Mouse (Mus musculus) CH12.LX (cell line): ENCODE data around the gene Trmt61a. TPM values are rescaled to one million over a fixed set of nuclear protein-coding genes. Genes with fewer than 3 reads are reported as not detected.
A peak's percentile ranks its signal among the peaks of the same experiment; 100 is the strongest.

ENCODE experiments used
- DNase-seq: peaks from one replicate; pipeline ENCODE4 v3.0.0-alpha.2; 2013; ENCODE audit errors: extremely low read depth
- H3K27ac ChIP-seq: 2 replicates; pipeline ENCODE4 v1.5.1; 2012; ENCODE audit warnings: low read depth, mild to moderate bottlenecking, control low read depth, moderate library complexity; ENCODE audit not compliant: insufficient read depth
- H3K27me3 ChIP-seq: replicated peaks from 2 replicates; pipeline ENCODE3; 2012; ENCODE audit warnings: inconsistent platforms
- H3K36me3 ChIP-seq, 2 experiments: replicated peaks in 1 of 2; 2 replicates each; pipeline versions ENCODE3 to v1.6.1; 2012; ENCODE audit warnings: inconsistent platforms in 1 of 2, low read length in 1 of 2, mild to moderate bottlenecking in 1 of 2, mixed read lengths in 1 of 2, moderate library complexity in 1 of 2; ENCODE audit not compliant: control insufficient read depth in 1 of 2, insufficient read depth in 1 of 2
- H3K4me1 ChIP-seq, 2 experiments: 2 replicates each; pipeline ENCODE4 v1.6.1; 2012; ENCODE audit warnings: inconsistent platforms in 1 of 2, moderate library complexity in 1 of 2; ENCODE audit not compliant: insufficient read depth in 2 of 2, control insufficient read depth in 1 of 2
- H3K4me2 ChIP-seq: 2 replicates; pipeline ENCODE4 v1.6.1; 2012; ENCODE audit warnings: low read depth, mild to moderate bottlenecking, control low read depth; ENCODE audit not compliant: poor library complexity, insufficient read depth, severe bottlenecking
- H3K4me3 ChIP-seq, 3 experiments: fragments of 150-350 bp in 1 of 3; sonication (generic) in 1 of 3; replicated peaks in 1 of 3; 2 replicates each; pipeline versions ENCODE3 to v1.5.1; 2011 to 2012; ENCODE audit warnings: low read depth in 2 of 3, low read length in 2 of 3, mild to moderate bottlenecking in 2 of 3, moderate library complexity in 2 of 3, control low read depth in 1 of 3, improper control_type of control experiment in 1 of 3, inconsistent platforms in 1 of 3, mixed read lengths in 1 of 3; ENCODE audit not compliant: poor library complexity in 1 of 3
- H3K79me2 ChIP-seq: replicated peaks from 2 replicates; pipeline ENCODE4 v1.6.1; 2012; ENCODE audit warnings: mild to moderate bottlenecking, moderate library complexity; ENCODE audit not compliant: control insufficient read depth, poor library complexity, insufficient read depth, severe bottlenecking; ENCODE audit errors: extremely low read depth
- H3K9ac ChIP-seq: 2 replicates; pipeline ENCODE4 v1.6.1; 2012; ENCODE audit warnings: low read depth, mild to moderate bottlenecking, control low read depth, moderate library complexity; ENCODE audit not compliant: insufficient read depth
- H3K9me3 ChIP-seq: replicated peaks from 2 replicates; pipeline ENCODE3; 2012; ENCODE audit warnings: low read length, inconsistent platforms, mixed read lengths
- BHLHE40 ChIP-seq: IDR thresholded peaks from 2 replicates; pipeline ENCODE4 v1.6.1; 2011; ENCODE audit warnings: mild to moderate bottlenecking, low read depth, low read length, improper control_type of control experiment
- CHD1 ChIP-seq: IDR thresholded peaks from 2 replicates; pipeline ENCODE4 v1.6.1; 2012; ENCODE audit warnings: low read depth, low read length, improper control_type of control experiment, inconsistent platforms
- CHD2 ChIP-seq: IDR thresholded peaks from 2 replicates; pipeline ENCODE4 v1.6.1; 2011; ENCODE audit warnings: low read length, improper control_type of control experiment
- CTCF ChIP-seq, 2 experiments: IDR thresholded peaks in 1 of 2; conservative IDR thresholded peaks in 1 of 2; 2 replicates each; pipeline ENCODE4 v1.5.1; 2011 to 2012; ENCODE audit warnings: low read depth in 2 of 2, low read length in 2 of 2, improper control_type of control experiment in 1 of 2, inconsistent platforms in 1 of 2, mild to moderate bottlenecking in 1 of 2, moderate library complexity in 1 of 2
- E2F4 ChIP-seq: IDR thresholded peaks from 2 replicates; pipeline ENCODE4 v1.6.1; 2011; ENCODE audit warnings: low read depth, low read length, improper control_type of control experiment; ENCODE audit not compliant: insufficient replicate concordance
- ELF1 ChIP-seq: IDR thresholded peaks from 2 replicates; pipeline ENCODE4 v1.6.1; 2014; ENCODE audit warnings: low read depth, mild to moderate bottlenecking, inconsistent platforms, low read length, improper control_type of control experiment
- EP300 ChIP-seq: IDR thresholded peaks from 2 replicates; pipeline ENCODE4 v1.6.1; 2011; ENCODE audit warnings: low read length, improper control_type of control experiment
- ETS1 ChIP-seq: conservative IDR thresholded peaks from 2 replicates; pipeline ENCODE4 v1.6.1; 2012; ENCODE audit warnings: low read depth, mild to moderate bottlenecking, inconsistent platforms, low read length, improper control_type of control experiment, moderate library complexity
- GABPA ChIP-seq: IDR thresholded peaks from 2 replicates; pipeline ENCODE4 v1.6.1; 2012; ENCODE audit warnings: low read depth, low read length, improper control_type of control experiment, inconsistent platforms; ENCODE audit not compliant: insufficient replicate concordance
- HCFC1 ChIP-seq: IDR thresholded peaks from 2 replicates; pipeline ENCODE4 v1.6.1; 2012; ENCODE audit warnings: low read depth, mild to moderate bottlenecking, inconsistent platforms, low read length, improper control_type of control experiment
- IRF4 ChIP-seq: IDR thresholded peaks from 2 replicates; pipeline ENCODE4 v1.6.1; 2014; ENCODE audit warnings: low read depth, mild to moderate bottlenecking, inconsistent platforms, low read length, improper control_type of control experiment
- JUN ChIP-seq: IDR thresholded peaks from 2 replicates; pipeline ENCODE4 v1.6.1; 2011; ENCODE audit warnings: low read depth, mild to moderate bottlenecking, low read length, improper control_type of control experiment, moderate library complexity; ENCODE audit not compliant: insufficient read depth
- JUND ChIP-seq: conservative IDR thresholded peaks from 2 replicates; pipeline ENCODE4 v1.6.1; 2011; ENCODE audit warnings: low read depth, low read length, improper control_type of control experiment
- KAT2A ChIP-seq: IDR thresholded peaks from 2 replicates; pipeline ENCODE4 v1.6.1; 2012; ENCODE audit warnings: low read length, improper control_type of control experiment, inconsistent platforms; ENCODE audit not compliant: insufficient replicate concordance
- MAFK ChIP-seq: IDR thresholded peaks from 2 replicates; pipeline ENCODE4 v1.6.1; 2011; ENCODE audit warnings: low read length, improper control_type of control experiment; ENCODE audit not compliant: insufficient replicate concordance
- MAX ChIP-seq: IDR thresholded peaks from 2 replicates; pipeline ENCODE4 v1.6.1; 2011; ENCODE audit warnings: low read length, improper control_type of control experiment
- MAZ ChIP-seq: IDR thresholded peaks from 2 replicates; pipeline ENCODE4 v1.6.1; 2012; ENCODE audit warnings: low read depth, mild to moderate bottlenecking, inconsistent platforms, low read length, improper control_type of control experiment, moderate library complexity
- MEF2A ChIP-seq: IDR thresholded peaks from 2 replicates; pipeline ENCODE4 v1.6.1; 2014; ENCODE audit warnings: low read depth, mild to moderate bottlenecking, inconsistent platforms, low read length, improper control_type of control experiment, borderline replicate concordance
- MXI1 ChIP-seq: IDR thresholded peaks from 2 replicates; pipeline ENCODE4 v1.6.1; 2011; ENCODE audit warnings: mild to moderate bottlenecking, low read depth, low read length, improper control_type of control experiment
- MYC ChIP-seq: IDR thresholded peaks from 2 replicates; pipeline ENCODE4 v1.6.1; 2011; ENCODE audit warnings: low read depth, mild to moderate bottlenecking, improper control_type of control experiment, low read length
- NELFE ChIP-seq: IDR thresholded peaks from 2 replicates; pipeline ENCODE4 v1.6.1; 2011; ENCODE audit warnings: low read depth, low read length, improper control_type of control experiment
- NRF1 ChIP-seq: IDR thresholded peaks from 2 replicates; pipeline ENCODE4 v1.6.1; 2014; ENCODE audit warnings: low read depth, mild to moderate bottlenecking, inconsistent platforms, low read length, improper control_type of control experiment, moderate library complexity
- PAX5 ChIP-seq: IDR thresholded peaks from 2 replicates; pipeline ENCODE4 v1.6.1; 2012; ENCODE audit warnings: low read length, inconsistent platforms, mixed read lengths
- POLR2A ChIP-seq: IDR thresholded peaks from 2 replicates; pipeline ENCODE4 v1.6.1; 2011; ENCODE audit warnings: low read depth, mild to moderate bottlenecking, improper control_type of control experiment, low read length
- POLR2AphosphoS2 ChIP-seq: IDR thresholded peaks from 2 replicates; pipeline ENCODE4 v1.6.1; 2011; ENCODE audit warnings: low read depth, low read length, improper control_type of control experiment
- RAD21 ChIP-seq: IDR thresholded peaks from 2 replicates; pipeline ENCODE4 v1.6.1; 2011; ENCODE audit warnings: low read depth, mild to moderate bottlenecking, low read length, improper control_type of control experiment, moderate library complexity
- RCOR1 ChIP-seq: conservative IDR thresholded peaks from 2 replicates; pipeline ENCODE4 v1.6.1; 2012; ENCODE audit warnings: low read depth, mild to moderate bottlenecking, inconsistent platforms, low read length, improper control_type of control experiment
- SIN3A ChIP-seq: IDR thresholded peaks from 2 replicates; pipeline ENCODE4 v1.6.1; 2012; ENCODE audit warnings: low read length, improper control_type of control experiment, inconsistent platforms
- SMC3 ChIP-seq: IDR thresholded peaks from 2 replicates; pipeline ENCODE4 v1.6.1; 2011; ENCODE audit warnings: low read depth, low read length, improper control_type of control experiment
- TBP ChIP-seq: conservative IDR thresholded peaks from 2 replicates; pipeline ENCODE4 v1.6.1; 2011; ENCODE audit warnings: low read depth, low read length, improper control_type of control experiment
- TCF12 ChIP-seq: IDR thresholded peaks from 2 replicates; pipeline ENCODE4 v1.6.1; 2014; ENCODE audit warnings: low read depth, mild to moderate bottlenecking, inconsistent platforms, low read length, improper control_type of control experiment
- UBTF ChIP-seq: IDR thresholded peaks from 2 replicates; pipeline ENCODE4 v1.6.1; 2012; ENCODE audit warnings: low read depth, mild to moderate bottlenecking, inconsistent platforms, low read length, improper control_type of control experiment, moderate library complexity
- USF1 ChIP-seq: IDR thresholded peaks from 2 replicates; pipeline ENCODE4 v1.6.1; 2014; ENCODE audit warnings: low read depth, mild to moderate bottlenecking, inconsistent platforms, low read length, improper control_type of control experiment
- USF2 ChIP-seq: conservative IDR thresholded peaks from 2 replicates; pipeline ENCODE4 v1.6.1; 2011; ENCODE audit warnings: low read depth, low read length, improper control_type of control experiment
- ZC3H11A ChIP-seq: IDR thresholded peaks from 2 replicates; pipeline ENCODE4 v1.6.1; 2012; ENCODE audit warnings: low read depth, mild to moderate bottlenecking, inconsistent platforms, low read length, improper control_type of control experiment
- ZKSCAN1 ChIP-seq: IDR thresholded peaks from 2 replicates; pipeline ENCODE4 v1.6.1; 2012; ENCODE audit warnings: low read depth, inconsistent platforms, low read length, improper control_type of control experiment, borderline replicate concordance
- ZMIZ1 ChIP-seq: IDR thresholded peaks from 2 replicates; pipeline ENCODE4 v1.6.1; 2012; ENCODE audit warnings: low read depth, mild to moderate bottlenecking, inconsistent platforms, low read length, improper control_type of control experiment
- ZNF384 ChIP-seq: IDR thresholded peaks from 2 replicates; pipeline ENCODE4 v1.6.1; 2012; ENCODE audit warnings: low read depth, low read length, improper control_type of control experiment, inconsistent platforms
- dilution Hi-C: fragments of 300-500 bp; cut with MboI; formaldehyde crosslinking; loops from 2 replicates; pipeline ENCODE4 v1.14.3; 2020; ENCODE audit warnings: low sequenced_read_pairs; ENCODE audit not compliant: extremely low pct_unique_long_range_greater_than_20kb, extremely low pct_ligation_motif_present
- in situ Hi-C: fragments of 300-500 bp; cut with MboI; formaldehyde crosslinking; loops from 3 replicates; pipeline ENCODE4 v1.14.3; 2019; ENCODE audit warnings: low sequenced_read_pairs, low pct_ligation_motif_present, low pct_unique_long_range_greater_than_20kb, mixed read lengths
- polyA plus RNA-seq: library from polyadenylated mRNA; unstranded; fragments of >175 nt; gene quantifications from 2 replicates; pipeline ENCODE4 v1.2.1, GENCODE M21; 2012; ENCODE audit warnings: low read depth; ENCODE audit not compliant: insufficient read length
- total RNA-seq, 2 experiments: library from RNA; depleted of rRNA; stranded (reverse); fragments of 300-350 nt in 1 of 2; fragments of >200 nt in 1 of 2; gene quantifications; 2 replicates each; pipeline ENCODE4 v1.2.3; 2012 to 2014

Trmt61a gene
- total and polyA plus RNA-seq, 3 experiments = 21.8 to 37.4 (median 34.1) TPM

DNA sequence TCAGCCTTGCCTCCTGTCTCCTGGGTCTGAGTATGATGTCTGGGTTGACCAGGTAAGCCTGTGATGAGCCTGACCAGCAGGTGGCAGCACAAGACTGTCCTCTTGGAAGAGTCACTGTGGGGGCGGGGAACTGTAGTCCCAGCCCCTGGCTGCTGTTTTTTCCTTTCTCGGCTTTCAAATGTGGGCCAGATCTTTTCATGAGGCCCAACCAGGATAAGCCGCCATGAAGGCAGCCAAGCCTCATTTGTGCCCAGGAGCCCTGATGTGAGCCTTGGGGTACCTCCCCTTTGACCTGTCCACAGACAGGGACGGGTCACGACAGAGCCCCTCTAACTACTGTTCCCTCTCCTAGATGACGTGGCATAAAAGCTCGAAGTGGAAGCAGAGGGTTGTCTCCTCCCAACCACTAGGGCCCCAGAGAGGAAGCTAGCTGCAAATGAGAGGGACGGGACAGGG is 9.4 kb upstream of the Trmt61a start:
- Histone ChIP-seq H3K27me3 (no peaks in the 10 kb centered on the region), H3K9ac (peak overlapping the region; percentile 8; the same call in 1 of the 2 replicates)
- dilution Hi-C loops = no loop called here

DNA sequence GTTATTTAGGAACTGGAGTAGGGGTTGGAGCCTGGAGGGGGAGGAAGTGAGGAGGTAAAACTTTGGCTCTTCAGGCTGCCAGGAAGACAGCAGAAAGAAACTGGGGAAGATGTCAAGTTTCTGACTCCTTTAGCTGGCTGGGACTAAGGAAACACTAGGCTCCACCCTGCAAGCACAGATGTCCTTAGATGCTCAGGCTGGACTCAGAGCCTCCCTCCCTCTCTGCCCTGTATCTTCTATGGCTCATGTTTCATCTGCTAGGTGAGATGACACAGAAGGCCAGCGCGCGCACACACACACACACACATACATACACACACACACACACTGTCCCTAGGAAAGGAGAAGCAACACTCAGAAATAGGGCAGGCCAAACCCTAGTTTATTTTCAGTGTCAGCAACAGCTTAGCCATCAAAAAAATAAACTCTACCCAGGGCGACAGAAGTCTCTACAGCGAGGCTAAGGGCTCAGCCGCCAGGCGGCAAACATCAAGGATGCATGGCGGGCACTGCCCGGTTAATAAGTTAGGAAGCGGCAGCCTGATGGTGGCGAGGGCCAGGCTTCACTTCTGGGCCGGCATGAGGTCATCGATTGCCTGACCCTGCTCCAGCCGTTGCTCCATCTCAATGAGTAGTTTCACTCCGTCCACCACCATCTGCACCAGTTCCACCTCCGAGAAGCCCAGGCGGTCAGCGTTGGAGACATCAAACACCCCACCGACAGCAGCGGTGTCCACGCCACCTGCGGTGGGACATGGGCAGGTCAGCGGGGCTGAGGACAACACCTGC is 8.7 kb upstream of the Trmt61a start:
- H3K4me3 ChIP-seq = no peak overlapping the region
- peak overlapping the region; percentile 52 for H3K4me2 ChIP-seq
- no peaks in the 10 kb centered on the region for H3K79me2 ChIP-seq
- peaks cover 11% of the 10 kb centered on the region for H3K9me3 ChIP-seq
- in situ Hi-C loops (no loop called here), dilution Hi-C loops (no loop called here)
- DNase-seq = peak; percentile 51
- TF ChIP-seq TBP (0 out of 2 replicates have a peak, but pooled peaks have one; percentile 25), NRF1 (no peak)
- peak overlapping the region; percentile 8 for H3K9ac ChIP-seq
- peaks cover 8 to 32% of the 10 kb centered on the region in 2 experiments for H3K4me1 ChIP-seq
- H3K36me3 ChIP-seq = peaks cover 0 to 11% of the 10 kb centered on the region in 2 experiments
- H3K27ac ChIP-seq = peak overlapping the region; percentile 60
- H3K27me3 ChIP-seq = no peaks in the 10 kb centered on the region

More for the DNA sequence above, 9.4 kb upstream of the Trmt61a start:
- in situ Hi-C loops = no loop called here
- Histone ChIP-seq H3K4me1 (peaks cover 8 to 32% of the 10 kb centered on the region in 2 experiments), H3K4me3 (peak overlapping the region in 2 of 3 experiments; percentile 25 to 33), H3K4me2 (peak overlapping the region; percentile 52), H3K36me3 (peaks cover 4 to 18% of the 10 kb centered on the region in 2 experiments), H3K79me2 (no peaks in the 10 kb centered on the region), H3K27ac (peak overlapping the region; percentile 63), H3K9me3 (peaks cover 11% of the 10 kb centered on the region)
- TF ChIP-seq ZMIZ1 = no peak
- peak; percentile 56; the same call in 1 of the 2 replicates for TF ChIP-seq TCF12
- TF ChIP-seq CHD1 = no peak
- TF ChIP-seq RCOR1 = no peak
- TF ChIP-seq NRF1 = no peak
- peak; percentile 77; the same call in 1 of the 2 replicates for TF ChIP-seq MEF2A
- no peak for TF ChIP-seq USF1
- no peak; the same call in 1 of the 2 replicates for TF ChIP-seq BHLHE40
- peak; percentile 84 for TF ChIP-seq IRF4
- peak; percentile 75 to 98 for TF ChIP-seq CTCF (conservative IDR thresholded peaks at IDR 0.05 in 1 of 2, IDR thresholded peaks at IDR 0.05 in 1 of 2; ENCODE audit: low read depth in 2 of 2, low read length in 2 of 2)
- TF ChIP-seq KAT2A = no peak
- no peak for TF ChIP-seq JUN
- peak; percentile 62; the same call in 1 of the 2 replicates for TF ChIP-seq MAZ
- no peak for TF ChIP-seq PAX5
- TF ChIP-seq MAFK = no peak
- peak; percentile 97 for TF ChIP-seq SMC3
- TF ChIP-seq MYC = no peak
- TF ChIP-seq POLR2AphosphoS2 = peak; percentile 58; the same call in 1 of the 2 replicates
- peak; percentile 81 for TF ChIP-seq ZNF384
- TF ChIP-seq ETS1 = no peak
- TF ChIP-seq UBTF = no peak
- no peak for TF ChIP-seq MAX
- TF ChIP-seq TBP = no peak; the same call in 1 of the 2 replicates
- peak; percentile 63; the same call in 1 of the 2 replicates for TF ChIP-seq MXI1
- no peak for TF ChIP-seq USF2
- no peak for TF ChIP-seq GABPA
- peak; percentile 72; the same call in 1 of the 2 replicates for TF ChIP-seq SIN3A
- peak; percentile 98 for TF ChIP-seq RAD21
- TF ChIP-seq ZKSCAN1 = no peak
- TF ChIP-seq ZC3H11A = peak; percentile 73
- TF ChIP-seq JUND = peak; percentile 48
- no peak for TF ChIP-seq EP300
- peak; percentile 48 for TF ChIP-seq HCFC1
- peak; percentile 60 for TF ChIP-seq NELFE
- peak; percentile 96 for TF ChIP-seq CHD2
- TF ChIP-seq E2F4 = no peak
- TF ChIP-seq ELF1 = peak; percentile 7; the same call in 1 of the 2 replicates
- peak; percentile 68 for TF ChIP-seq POLR2A
- DNase-seq = peak; percentile 98
